Mouse (Mus musculus) activated CD4-positive, CD25-positive, alpha-beta regulatory T cell (primary cell): ENCODE results near the gene Pzp. TPM values are rescaled to one million over a fixed set of nuclear protein-coding genes. Genes with fewer than 3 reads are reported as not detected.

Experiments used
- polyA plus RNA-seq, 2 experiments: library from polyadenylated mRNA; unstranded; fragments of 100-300 nt; shearing (Covaris generic); gene quantifications; one replicate each; pipeline ENCODE4 v1.2.1; 2017

Gene Pzp
- polyA plus RNA-seq, result under 1 TPM in 1 of 2 experiments, not detected in 1; 0.55 TPM

DNA sequence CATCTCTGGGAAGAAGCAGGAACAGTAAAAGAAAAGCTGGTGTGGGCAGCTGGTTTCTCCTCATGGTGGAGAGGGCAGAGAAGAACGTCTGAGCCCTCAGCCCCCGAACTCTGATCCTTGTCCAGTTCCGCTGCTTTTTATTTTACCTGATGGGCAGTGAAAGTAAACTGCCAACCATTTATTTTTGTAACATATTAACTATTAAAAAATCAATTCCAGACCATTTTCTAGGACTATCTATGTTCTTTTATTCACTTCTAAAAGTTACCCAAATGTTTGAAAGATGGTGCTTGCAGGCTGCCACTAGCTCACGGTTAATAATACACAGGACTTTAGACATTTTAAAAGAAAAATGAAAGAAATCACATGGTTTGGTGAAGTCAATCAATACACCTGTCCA is at the start of gene Pzp:
TSS of gene Pzp (minus strand) at position 120 of the 400 bp plus-strand sequence.

DNA sequence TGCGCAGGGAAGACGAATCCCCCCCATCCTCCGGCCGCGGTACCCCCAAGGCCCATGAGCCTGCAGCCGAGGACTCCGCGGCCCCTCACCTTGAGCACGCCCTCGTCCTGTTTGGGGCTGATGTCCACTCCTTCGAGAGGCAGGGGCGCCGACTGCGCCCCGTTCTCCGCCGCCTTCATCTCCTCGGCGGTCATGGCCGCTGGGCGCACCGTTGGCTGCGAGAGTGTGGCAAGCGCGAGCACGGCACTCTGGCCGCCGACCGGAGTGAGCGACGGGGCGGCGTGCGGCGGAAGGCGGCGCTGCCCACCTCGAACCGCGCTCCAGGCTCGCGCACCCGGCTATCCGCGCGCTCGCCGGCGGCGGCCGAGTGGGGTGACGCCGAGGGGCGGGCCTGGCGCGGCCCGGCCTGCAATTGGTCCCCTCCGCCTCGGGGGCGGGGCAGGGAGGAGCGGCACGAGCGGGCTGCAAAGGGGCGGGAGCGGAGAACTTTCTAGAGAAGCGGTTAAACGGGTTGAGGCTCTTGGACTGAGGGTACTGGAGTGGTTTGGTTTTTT is 88.1 kb downstream of the Pzp start, which contains the start of gene Fkbp4:
TSS of gene Fkbp4 (minus strand) at position 361 of the 554 bp plus-strand sequence.

Other genes with a start within 250 kb of the Pzp start
- gene Tead4, start 225.9 kb downstream of the Pzp start, polyA plus RNA-seq, result not detected
- 1 to 10 TPM; 1.1 to 2.3 TPM for gene Tulp3, start 170.9 kb downstream of the Pzp start, polyA plus RNA-seq
- gene Rhno1, start 163.8 kb downstream of the Pzp start, polyA plus RNA-seq, result 10 to 100 TPM; 59.5 to 68.6 TPM
- 10 to 100 TPM in 1 of 2 experiments, 1 to 10 TPM in 1; 8.6 to 12.7 TPM for gene Foxm1, start 163.8 kb downstream of the Pzp start, polyA plus RNA-seq
- gene Tex52, start 151.3 kb downstream of the Pzp start, polyA plus RNA-seq, result under 1 TPM in 1 of 2 experiments, not detected in 1; 0.19 TPM
- not detected for gene Gm44596, start 151.2 kb downstream of the Pzp start, polyA plus RNA-seq
- 1 to 10 TPM in 1 of 2 experiments, under 1 TPM in 1; 0.88 to 1.2 TPM for gene Nrip2, start 127.4 kb downstream of the Pzp start, polyA plus RNA-seq
- gene Itfg2, start 101.8 kb downstream of the Pzp start, polyA plus RNA-seq, result 10 to 100 TPM; 21.9 to 28.9 TPM
- 100 to 1,000 TPM; 106 to 117 TPM for gene Fkbp4, start 88.0 kb downstream of the Pzp start, polyA plus RNA-seq
- under 1 TPM; 0.06 to 0.57 TPM for gene A2ml1, start 54.9 kb upstream of the Pzp start, polyA plus RNA-seq
- gene Klrb1a, start 96.8 kb upstream of the Pzp start, polyA plus RNA-seq, result not detected
- under 1 TPM in 1 of 2 experiments, not detected in 1; 0.61 TPM for gene Clec2h, start 135.7 kb upstream of the Pzp start, polyA plus RNA-seq
- gene Klrb1, start 196.3 kb upstream of the Pzp start, polyA plus RNA-seq, result not detected